Mouse (Mus musculus): ENCODE results near the gene Mta2. TPM values are rescaled to one million over a fixed set of nuclear protein-coding genes. Genes with fewer than 3 reads are reported as not detected.

Gene Mta2
- polyA plus RNA-seq, 1 experiment: 79.6 TPM

DNA sequence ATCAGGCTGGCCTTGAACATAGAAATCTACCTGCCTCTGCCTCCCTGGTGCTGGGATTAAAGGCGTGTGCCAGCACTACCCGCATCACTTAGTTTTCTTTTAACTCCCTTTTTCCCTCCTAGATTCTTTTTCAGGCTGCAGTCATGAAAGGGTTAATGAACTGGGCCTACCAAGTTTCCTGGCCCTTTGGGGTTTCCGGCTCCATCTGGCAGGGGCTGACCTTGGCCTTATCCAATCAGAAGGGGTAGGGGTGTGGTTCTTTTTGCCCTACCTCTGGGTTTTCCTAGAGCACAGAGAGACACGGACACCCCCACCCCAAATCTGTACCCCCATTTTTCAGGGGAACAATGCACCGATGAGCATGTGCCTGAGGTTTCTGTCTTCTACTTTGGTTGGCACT lies 3.1 kb downstream of the Mta2 start:
- H3K4me3 ChIP-seq (ENCODE audit: control insufficient read depth, insufficient read depth, low read length): no peak overlapping the region
- DNase-seq: peak; percentile 65

DNA sequence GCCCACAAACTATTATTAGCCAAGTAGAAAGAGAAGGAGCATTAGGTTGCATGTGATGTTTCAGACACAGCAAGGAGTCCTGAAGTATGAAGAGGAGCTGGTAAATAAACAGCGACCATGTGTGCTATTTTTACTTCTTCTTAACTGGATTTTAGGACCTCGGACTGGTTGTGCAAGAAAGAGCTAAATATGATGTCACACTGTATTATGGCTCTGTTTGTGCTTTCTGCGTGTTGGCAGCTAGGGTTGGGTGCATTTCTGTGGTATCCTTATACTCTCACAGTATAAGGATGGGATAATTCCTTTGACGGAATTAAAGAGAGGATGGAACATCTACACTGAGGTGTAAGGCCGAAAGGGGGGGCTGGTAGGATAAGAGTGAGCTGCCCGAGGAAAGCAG lies 3.6 kb downstream of the Mta2 start:
- peaks cover 21% of the 10 kb centered on the region for H3K4me1 ChIP-seq (replicated peaks; ENCODE audit: control insufficient read depth, insufficient read depth, low read length)
- TF ChIP-seq CTCF (IDR thresholded peaks at IDR 0.05; ENCODE audit: borderline replicate concordance, control insufficient read depth, extremely low read depth, insufficient read depth, low read length, poor library complexity) (no peak), POLR2A (IDR thresholded peaks at IDR 0.05; ENCODE audit: control insufficient read depth, extremely low read depth, insufficient read depth, low read length, poor library complexity) (no peak)
- no peak for DNase-seq
- H3K27ac ChIP-seq (ENCODE audit: control insufficient read depth, insufficient read depth, low read length): no peak overlapping the region
- H3K36me3 ChIP-seq (ENCODE audit: control insufficient read depth, insufficient read depth, low read length): peaks cover 52% of the 10 kb centered on the region
- H3K4me3 ChIP-seq (ENCODE audit: control insufficient read depth, insufficient read depth, low read length): no peak overlapping the region
- WGBS: 76% methylated on average over 6 of the region's 6 CpGs
- H3K27me3 ChIP-seq (ENCODE audit: control insufficient read depth, insufficient read depth, low read length): no peaks in the 10 kb centered on the region

More for the DNA sequence above, 3.1 kb downstream of the Mta2 start:
- Histone ChIP-seq H3K27ac (ENCODE audit: control insufficient read depth, insufficient read depth, low read length) (no peak overlapping the region), H3K4me1 (replicated peaks; ENCODE audit: control insufficient read depth, insufficient read depth, low read length) (peaks cover 21% of the 10 kb centered on the region), H3K27me3 (ENCODE audit: control insufficient read depth, insufficient read depth, low read length) (no peaks in the 10 kb centered on the region), H3K36me3 (ENCODE audit: control insufficient read depth, insufficient read depth, low read length) (peaks cover 49% of the 10 kb centered on the region)
- no peak for TF ChIP-seq CTCF (IDR thresholded peaks at IDR 0.05; ENCODE audit: borderline replicate concordance, control insufficient read depth, extremely low read depth, insufficient read depth, low read length, poor library complexity)
- TF ChIP-seq POLR2A (IDR thresholded peaks at IDR 0.05; ENCODE audit: control insufficient read depth, extremely low read depth, insufficient read depth, low read length, poor library complexity): no peak
- 6% methylated on average over 5 of the region's 5 CpGs for WGBS

DNA sequence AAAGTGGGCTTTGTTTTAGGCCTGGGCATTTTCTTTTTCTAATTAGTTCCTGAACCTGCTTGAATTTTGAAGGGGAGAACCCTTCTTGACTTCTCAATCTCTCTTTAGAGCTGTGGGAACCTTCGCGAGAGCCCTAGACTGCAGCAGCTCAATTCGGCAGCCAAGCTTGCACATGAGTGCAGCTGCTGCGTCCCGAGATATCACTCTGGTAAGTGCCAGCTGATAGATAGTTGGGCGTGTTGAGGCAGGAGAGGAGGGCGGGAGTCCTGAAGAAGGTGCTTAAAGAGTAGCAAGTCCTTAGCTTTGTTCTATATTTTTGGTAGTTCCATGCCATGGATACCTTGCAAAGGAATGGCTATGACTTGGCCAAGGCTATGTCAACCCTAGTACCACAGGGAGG lies 5.3 kb downstream of the Mta2 start:
- 93% methylated on average over 7 of the region's 7 CpGs for WGBS
- Histone ChIP-seq H3K27me3 (ENCODE audit: control insufficient read depth, insufficient read depth, low read length) (no peaks in the 10 kb centered on the region), H3K4me1 (replicated peaks; ENCODE audit: control insufficient read depth, insufficient read depth, low read length) (peaks cover 12% of the 10 kb centered on the region), H3K27ac (ENCODE audit: control insufficient read depth, insufficient read depth, low read length) (no peak overlapping the region), H3K36me3 (ENCODE audit: control insufficient read depth, insufficient read depth, low read length) (peaks cover 69% of the 10 kb centered on the region), H3K4me3 (ENCODE audit: control insufficient read depth, insufficient read depth, low read length) (no peak overlapping the region)
- DNase-seq: no peak
- TF ChIP-seq CTCF (IDR thresholded peaks at IDR 0.05; ENCODE audit: borderline replicate concordance, control insufficient read depth, extremely low read depth, insufficient read depth, low read length, poor library complexity): no peak

DNA sequence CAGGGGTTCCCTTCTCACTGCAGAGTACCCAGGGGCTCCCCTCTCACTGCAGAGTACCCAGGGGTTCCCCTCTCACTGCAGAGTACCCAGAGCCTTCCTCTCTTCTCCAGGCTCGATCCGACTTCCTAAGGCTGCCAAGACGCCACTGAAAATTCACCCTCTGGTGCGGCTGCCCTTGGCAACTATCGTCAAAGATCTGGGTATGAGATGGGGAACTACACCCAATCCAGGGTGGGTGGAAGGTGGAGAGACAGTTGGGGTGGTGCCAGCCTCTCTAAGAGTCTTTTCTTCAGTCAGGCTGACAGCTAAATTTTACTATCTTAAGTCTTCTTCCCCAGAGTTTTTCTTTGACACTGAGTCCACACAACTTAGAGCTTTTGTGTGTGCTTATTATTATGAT lies 8.5 kb downstream of the Mta2 start:
- Histone ChIP-seq H3K27ac (ENCODE audit: control insufficient read depth, insufficient read depth, low read length) (no peak overlapping the region), H3K4me3 (ENCODE audit: control insufficient read depth, insufficient read depth, low read length) (no peak overlapping the region), H3K4me1 (replicated peaks; ENCODE audit: control insufficient read depth, insufficient read depth, low read length) (peaks cover 10% of the 10 kb centered on the region), H3K27me3 (ENCODE audit: control insufficient read depth, insufficient read depth, low read length) (no peaks in the 10 kb centered on the region), H3K36me3 (ENCODE audit: control insufficient read depth, insufficient read depth, low read length) (peaks cover 68% of the 10 kb centered on the region)
- no peak for TF ChIP-seq CTCF (IDR thresholded peaks at IDR 0.05; ENCODE audit: borderline replicate concordance, control insufficient read depth, extremely low read depth, insufficient read depth, low read length, poor library complexity)
- no peak for TF ChIP-seq POLR2A (IDR thresholded peaks at IDR 0.05; ENCODE audit: control insufficient read depth, extremely low read depth, insufficient read depth, low read length, poor library complexity)
- WGBS: 93% methylated on average over 5 of the region's 5 CpGs
- DNase-seq: no peak

DNA sequence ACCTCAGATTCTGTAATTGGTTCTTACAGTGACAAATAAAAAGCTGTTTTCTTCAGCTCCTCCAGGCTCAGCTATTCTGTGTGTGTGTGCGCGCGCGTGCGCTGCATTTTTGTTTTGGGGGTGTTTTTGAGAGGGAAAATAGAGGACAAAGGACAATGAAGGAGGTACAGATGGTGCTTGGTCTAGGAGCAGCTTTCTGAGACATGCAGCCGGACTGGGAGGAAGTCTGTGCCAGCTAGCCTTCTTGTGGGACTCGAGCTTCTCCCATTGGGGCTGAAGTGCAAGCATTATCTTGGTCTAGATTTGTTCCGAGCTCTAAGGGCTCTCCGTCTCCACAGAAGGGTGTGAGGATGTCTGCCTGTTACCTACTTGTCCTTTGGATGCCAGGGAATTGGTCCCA lies 10.6 kb downstream of the Mta2 start:
- peak overlapping the region; percentile 10; the same call in 1 of the 2 replicates for H3K27ac ChIP-seq (ENCODE audit: control insufficient read depth, insufficient read depth, low read length)
- peaks cover 10% of the 10 kb centered on the region for H3K4me1 ChIP-seq (replicated peaks; ENCODE audit: control insufficient read depth, insufficient read depth, low read length)
- 95% methylated on average over 9 of the region's 9 CpGs for WGBS
- no peaks in the 10 kb centered on the region for H3K27me3 ChIP-seq (ENCODE audit: control insufficient read depth, insufficient read depth, low read length)
- peaks cover 51% of the 10 kb centered on the region for H3K36me3 ChIP-seq (ENCODE audit: control insufficient read depth, insufficient read depth, low read length)
- no peak for TF ChIP-seq CTCF (IDR thresholded peaks at IDR 0.05; ENCODE audit: borderline replicate concordance, control insufficient read depth, extremely low read depth, insufficient read depth, low read length, poor library complexity)
- TF ChIP-seq POLR2A (IDR thresholded peaks at IDR 0.05; ENCODE audit: control insufficient read depth, extremely low read depth, insufficient read depth, low read length, poor library complexity): no peak
- no peak overlapping the region for H3K4me3 ChIP-seq (ENCODE audit: control insufficient read depth, insufficient read depth, low read length)
- no peak for DNase-seq

DNA sequence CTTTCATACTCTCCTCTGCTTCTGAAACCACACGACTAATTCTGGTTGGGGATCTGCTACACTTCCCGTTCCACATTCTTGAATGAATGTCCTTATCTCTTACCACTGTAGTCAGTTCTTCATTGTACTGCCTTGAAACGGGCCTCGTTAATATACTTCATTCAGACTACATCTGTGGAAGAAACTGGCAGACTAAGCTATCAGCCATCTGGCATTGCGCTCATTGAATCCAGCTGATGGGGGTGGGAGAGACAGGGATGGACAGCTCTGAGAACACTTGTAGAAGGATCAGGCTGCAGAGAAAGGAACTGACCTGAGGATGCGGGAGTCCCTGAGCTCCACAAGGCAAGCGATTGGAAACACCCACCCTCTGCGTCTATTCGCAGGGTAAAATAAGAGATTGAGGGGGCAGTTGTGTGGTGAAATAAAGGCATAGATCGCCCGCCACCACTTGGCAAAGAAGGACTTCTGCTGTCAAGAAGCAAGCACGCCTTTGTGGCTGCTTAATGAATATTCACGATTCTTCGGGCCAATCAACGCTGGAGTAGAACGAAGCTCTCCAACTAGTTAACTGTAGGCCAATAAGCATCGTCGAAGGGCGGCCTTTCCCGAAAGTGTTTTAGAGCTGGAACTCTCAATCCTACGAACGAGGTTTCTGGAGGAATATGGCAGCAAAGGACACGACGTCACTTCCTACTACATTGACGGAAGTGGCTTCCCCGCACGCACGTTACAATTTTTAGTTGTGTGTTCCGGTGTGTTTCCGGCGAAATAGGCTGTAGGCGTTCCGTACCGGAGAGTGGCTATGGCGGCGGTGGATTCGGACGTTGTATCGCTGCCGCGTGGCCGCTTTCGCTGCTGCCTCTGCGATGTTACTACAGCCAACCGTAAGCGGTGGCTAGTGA lies 11.7 kb downstream of the Mta2 start, which contains the start of gene Tut1:
Gene Tut1, plus strand, starts transcription at position 713 of the 905 bp plus-strand sequence.
- Histone ChIP-seq H3K27ac (ENCODE audit: control insufficient read depth, insufficient read depth, low read length) (peak within 1 kb of the TSS; percentile 75), H3K27me3 (ENCODE audit: control insufficient read depth, insufficient read depth, low read length) (no peaks in the 10 kb centered on the region), H3K4me1 (replicated peaks; ENCODE audit: control insufficient read depth, insufficient read depth, low read length) (peaks cover 10% of the 10 kb centered on the region), H3K4me3 (ENCODE audit: control insufficient read depth, insufficient read depth, low read length) (peak within 1 kb of the TSS; percentile 83), H3K36me3 (ENCODE audit: control insufficient read depth, insufficient read depth, low read length) (peaks cover 40% of the 10 kb centered on the region)
- TF ChIP-seq CTCF (IDR thresholded peaks at IDR 0.05; ENCODE audit: borderline replicate concordance, control insufficient read depth, extremely low read depth, insufficient read depth, low read length, poor library complexity) (no peak), POLR2A (IDR thresholded peaks at IDR 0.05; ENCODE audit: control insufficient read depth, extremely low read depth, insufficient read depth, low read length, poor library complexity) (peak; percentile 43; the same call in 1 of the 2 replicates)
- DNase-seq: peak; percentile 88
- WGBS: 1% methylated on average over 46 of the region's 46 CpGs

All from thymus, adult 2 months (tissue).